Mouse (Mus musculus): ENCODE data around the gene Tmem262. TPM values are rescaled to one million over a fixed set of nuclear protein-coding genes. Genes with fewer than 3 reads are reported as not detected.

Gene Tmem262
- total RNA-seq, 2 experiments from 2014 or later: not detected

DNA sequence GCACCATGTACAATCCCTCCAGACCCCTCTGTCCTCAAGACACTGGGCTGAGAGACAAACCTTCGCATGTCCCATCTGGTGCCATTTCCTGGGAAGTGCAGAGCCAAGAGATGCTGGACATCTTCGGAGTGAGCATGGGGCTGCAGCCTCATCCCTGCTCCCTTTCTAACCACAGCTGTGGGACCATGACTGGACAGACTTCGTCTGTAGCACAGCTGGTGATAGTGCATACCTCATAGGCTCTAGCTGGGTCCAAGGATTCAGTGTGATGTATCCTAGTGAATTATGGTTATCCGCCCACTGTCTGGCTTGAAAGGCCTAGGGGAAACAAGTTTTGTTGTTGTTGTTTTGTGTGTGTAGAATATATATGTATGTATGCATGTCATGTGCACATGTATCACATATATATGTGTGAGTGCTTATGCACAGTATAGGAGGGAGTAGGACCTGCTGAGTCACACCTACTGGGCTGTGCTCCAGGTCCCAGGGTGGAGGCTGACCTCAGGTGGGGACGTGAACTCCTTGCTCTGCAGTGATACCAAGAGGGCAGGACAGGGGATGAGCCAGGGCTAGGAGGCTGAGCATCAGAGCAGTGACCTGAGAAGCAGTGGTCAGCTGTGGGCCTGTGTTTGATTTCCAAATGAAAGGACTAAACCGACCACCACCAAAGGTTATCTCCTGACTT is 22.5 kb downstream of the Tmem262 start:
- DNase-seq: no peak

DNA sequence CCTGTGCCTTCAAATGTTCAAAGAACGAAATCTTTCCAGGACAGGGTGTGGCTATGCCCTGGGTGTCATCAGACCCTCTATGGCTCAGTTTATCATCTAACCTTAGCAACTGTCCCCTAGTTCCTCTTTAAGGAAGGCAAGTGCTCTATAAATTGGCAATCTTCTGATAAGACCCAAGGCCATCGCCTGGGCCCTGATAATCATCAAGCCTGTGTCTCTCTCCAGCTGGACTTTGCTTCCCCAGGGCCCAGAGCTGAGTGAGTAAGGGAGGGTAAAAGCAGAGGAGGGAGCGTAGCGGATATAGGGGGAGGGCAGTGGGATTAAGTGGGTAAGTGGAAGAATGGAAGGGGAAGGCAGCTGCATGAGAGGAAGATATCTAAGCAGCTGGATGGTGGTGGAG is 24.6 kb downstream of the Tmem262 start:
- DNase-seq: no peak

DNA sequence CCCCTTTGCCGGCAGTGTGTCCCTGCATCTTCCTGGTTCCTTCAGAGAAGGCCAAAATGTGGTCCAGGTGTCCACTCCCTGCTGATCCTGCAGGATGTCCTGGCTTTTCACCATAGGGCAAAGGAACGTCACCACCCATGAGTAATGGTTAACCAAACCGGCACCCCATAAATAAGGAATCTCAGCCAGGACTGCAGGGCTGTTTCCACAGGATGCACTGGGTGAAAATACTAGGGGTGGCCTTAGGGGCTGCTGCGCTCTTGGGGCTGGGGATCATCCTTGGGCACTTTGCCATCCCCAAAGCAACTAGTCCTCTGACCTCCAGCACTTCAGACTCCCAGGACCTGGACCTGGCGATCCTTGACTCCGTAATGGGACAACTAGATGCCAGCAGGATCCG is 25.8 kb downstream of the Tmem262 start, which contains the start of gene Naaladl1:
TSS of gene Naaladl1 (plus strand) at position 197 of the 400 bp plus-strand sequence.
- no peak for DNase-seq

DNA sequence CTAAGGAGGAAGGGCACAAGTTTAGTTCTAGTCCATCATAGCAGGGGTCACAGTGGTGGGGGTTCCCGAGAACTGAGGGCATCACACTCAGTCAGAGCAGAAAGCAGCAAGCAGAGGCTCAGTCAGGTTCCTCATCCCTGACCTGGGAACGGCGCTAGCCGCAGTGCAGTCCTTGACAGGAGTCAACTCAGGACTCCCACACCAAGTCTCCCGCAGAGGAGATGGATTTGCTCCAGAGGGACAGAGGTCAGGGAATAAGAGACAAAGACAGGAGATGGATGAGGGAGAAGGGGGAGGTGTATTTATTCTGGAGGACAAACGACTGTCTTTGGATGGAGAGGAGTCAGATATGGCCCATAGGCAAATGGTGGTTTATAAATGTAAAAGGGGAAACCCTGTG is 33.3 kb downstream of the Tmem262 start:
- no peak for DNase-seq

DNA sequence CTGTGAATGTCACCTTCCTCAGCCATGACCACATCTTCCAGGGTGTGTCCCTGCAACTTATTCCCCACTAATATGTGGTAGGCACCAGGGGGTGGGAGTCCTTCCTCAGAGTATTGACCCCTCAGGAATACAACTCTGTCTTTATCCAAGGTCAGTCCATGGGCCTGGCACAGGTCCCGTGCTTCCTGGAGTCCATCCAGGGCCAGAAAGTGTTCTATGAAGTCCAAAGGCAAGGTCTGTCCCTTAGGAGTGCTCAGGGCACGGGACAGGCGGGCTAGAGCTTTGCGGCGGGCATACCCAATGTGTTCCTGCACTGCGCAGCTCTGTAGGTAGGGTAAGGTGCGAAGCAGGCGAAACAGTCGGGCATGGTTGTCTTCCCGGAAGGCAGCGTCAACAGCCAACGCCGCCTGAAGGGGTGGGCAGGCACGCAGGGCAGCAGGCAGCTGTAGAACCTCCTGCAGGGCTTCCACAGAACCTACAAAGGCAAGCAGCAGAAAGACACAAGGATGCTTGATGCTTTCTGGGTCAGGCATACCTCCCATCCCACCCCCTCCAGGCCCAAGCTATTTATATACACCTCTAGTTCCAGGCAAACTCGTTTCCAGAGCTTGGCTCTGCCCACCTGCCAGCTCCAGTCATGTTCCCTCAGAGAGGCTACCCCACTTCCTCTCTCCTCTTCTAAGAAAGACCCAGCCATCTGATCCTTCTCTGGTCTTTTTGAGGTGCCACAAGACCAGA is 36.4 kb downstream of the Tmem262 start:
- no peak for DNase-seq

DNA sequence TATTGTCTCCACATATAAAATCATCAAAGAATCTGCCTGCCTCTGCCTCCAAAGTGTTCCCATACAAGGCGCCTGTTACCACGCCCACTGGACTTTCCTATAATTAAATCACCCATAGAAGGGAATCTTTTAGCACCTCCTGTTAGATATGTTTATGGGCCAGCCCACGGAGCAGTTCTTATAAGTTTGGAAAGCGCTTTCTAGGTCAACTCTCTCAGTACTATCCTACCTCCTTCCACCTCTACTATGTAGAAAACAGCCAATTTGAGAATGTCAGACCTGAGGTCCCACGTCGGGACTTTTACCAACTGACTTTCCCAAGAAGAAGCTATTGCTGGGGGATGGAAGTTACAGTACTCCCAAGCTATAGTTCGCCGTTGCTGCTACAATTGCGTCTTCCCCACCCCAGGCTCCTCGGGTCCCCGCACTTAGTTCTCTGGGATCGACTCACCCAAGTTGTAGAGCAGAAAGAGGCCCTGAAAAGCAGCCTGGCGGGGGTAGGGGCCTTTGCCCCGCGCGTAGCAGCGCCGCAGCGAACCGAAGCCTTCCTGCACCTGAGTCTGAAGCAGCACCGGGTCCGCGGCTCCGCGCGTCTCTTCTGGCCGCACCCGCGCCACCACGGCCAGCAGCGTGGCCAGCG is 37.6 kb downstream of the Tmem262 start:
- DNase-seq: no peak

DNA sequence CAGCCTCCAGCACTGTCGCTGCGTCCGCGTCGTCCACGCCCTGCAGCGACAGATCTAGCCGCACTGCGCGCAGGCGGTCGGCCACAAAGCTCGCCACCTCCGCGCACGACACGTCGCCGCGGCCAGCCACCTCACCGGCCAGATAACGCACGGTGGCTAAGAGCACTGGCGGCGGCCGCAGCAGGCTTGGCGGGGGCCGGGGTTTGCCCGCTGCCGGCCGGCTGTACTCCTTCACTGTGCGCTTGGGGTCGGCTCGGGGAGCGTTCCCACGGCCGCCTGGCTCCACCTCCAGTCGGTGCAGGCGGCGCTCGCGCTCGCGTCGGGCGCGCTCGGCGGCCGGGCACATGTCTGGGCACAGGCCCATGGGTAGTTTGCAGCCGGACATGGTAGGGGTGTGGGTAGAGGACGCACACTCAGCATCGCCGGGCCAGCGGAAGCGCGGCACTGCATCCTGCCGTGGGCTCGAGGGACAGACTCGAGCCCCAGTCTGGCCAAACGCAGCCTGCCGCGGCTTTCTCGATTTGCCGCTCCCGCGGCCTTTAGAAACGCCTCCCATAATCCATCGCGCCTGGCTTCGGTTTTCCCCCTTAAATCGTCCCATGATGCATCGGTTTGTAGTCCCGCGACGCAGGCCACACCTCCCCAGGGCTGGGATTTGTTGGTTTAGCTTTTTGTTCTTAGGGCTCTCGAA is 38.3 kb downstream of the Tmem262 start, which contains the start of gene Sac3d1:
TSS of gene Sac3d1 (minus strand) at position 665 of the 691 bp plus-strand sequence.
- peak; percentile 84 for DNase-seq

DNA sequence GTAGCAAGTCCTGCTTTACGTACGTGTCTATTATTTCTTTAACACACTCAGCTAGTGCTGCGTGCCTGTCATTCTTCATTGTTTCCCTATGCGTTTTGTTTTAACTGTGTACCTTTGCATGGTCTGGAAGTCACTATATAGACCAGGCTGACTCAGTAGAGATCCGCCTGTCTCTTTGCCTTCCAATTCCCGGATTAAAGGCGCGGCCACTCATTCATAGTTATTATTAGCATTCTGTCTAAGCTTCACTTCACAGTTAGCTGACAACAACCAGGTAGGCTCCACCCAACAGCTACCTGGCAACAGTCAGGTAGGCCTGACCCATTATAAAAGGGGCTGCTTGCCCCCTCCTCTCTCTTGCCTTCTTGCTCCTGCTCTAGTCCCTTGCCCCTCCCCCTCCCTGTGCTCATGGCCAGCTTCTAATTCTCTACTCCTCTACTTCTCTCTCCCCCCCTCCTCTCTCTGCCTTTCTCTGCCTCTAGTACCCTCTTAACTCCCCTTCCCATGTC is 38.9 kb downstream of the Tmem262 start:
- DNase-seq: no peak

DNA sequence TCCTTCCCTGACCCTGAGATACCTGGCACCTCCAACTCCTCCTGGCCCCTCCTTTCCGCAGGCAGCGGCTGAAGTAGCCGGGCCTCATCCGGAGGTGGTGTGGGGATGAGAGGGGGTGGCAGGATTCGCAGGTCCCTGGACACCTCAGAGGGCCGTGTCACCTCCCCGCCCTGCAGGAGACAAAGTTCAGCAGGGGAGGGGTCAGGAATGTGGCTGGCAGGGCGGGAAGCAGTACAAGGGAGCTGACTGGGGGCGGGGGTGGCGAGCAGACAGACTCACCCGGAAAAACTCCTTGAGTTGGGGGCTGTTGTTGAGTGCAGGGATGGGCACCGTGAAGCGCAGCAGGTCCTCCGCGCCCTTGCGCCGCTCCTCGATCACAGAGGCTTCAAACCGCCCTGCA is 41.9 kb downstream of the Tmem262 start:
- no peak for DNase-seq

DNA sequence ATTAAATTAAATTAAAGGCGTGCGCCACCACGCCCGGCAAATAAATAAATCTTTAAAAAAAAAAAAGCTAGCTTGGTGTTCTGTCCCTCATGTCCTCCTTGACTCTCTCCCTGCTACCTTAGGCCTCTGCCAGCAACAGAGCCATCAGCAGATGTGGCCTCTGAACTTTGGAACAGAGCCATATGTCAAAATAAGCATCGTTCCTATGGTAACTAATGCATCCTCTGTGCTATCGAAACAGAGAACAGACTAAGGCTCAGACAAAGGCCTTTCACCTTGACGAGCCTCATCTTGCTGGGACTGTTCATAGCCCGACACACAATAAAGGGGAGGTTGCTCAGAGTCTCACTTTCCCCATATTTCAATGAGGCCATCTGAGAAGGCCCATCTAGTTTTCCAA is 43.5 kb downstream of the Tmem262 start:
- no peak for DNase-seq

DNA sequence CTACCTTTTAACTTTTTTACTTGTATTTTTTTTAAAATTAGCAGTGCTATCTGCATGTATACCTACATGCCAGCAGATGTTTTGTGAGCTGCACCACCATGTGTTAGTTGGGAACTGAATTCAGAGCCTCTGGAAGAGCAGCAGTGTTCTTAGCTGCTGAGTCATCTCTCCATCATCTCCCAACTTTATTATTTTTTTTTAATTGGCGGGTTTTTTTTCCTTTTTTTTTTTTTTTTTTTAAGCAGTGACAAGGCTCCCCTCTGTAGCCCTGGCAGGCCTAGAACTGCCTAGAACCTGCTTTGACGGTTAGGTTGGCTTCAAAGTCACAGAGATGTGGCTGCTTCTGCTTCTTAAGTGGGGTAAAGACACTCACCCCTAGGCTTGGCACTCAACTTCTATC is 45.1 kb downstream of the Tmem262 start:
- DNase-seq: no peak

DNA sequence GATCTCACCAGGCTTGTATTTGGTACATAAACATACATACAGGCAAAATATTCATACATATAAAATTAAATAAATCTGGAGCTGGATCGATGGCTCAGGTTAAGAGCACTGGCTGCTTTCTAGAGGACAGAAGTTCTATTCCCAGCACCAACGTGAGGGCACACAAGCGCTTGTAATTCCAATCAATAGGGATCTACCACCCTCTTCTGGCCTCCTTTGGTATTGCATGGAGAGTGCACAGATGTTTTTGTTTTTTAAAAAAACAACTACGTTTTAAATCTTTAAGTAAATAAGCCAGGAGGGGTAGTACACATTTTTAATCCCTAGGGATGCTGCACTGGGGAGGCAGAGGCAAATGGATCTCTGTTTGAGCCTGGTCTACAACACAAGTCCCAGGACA is 46.5 kb downstream of the Tmem262 start:
- no peak for DNase-seq

DNA sequence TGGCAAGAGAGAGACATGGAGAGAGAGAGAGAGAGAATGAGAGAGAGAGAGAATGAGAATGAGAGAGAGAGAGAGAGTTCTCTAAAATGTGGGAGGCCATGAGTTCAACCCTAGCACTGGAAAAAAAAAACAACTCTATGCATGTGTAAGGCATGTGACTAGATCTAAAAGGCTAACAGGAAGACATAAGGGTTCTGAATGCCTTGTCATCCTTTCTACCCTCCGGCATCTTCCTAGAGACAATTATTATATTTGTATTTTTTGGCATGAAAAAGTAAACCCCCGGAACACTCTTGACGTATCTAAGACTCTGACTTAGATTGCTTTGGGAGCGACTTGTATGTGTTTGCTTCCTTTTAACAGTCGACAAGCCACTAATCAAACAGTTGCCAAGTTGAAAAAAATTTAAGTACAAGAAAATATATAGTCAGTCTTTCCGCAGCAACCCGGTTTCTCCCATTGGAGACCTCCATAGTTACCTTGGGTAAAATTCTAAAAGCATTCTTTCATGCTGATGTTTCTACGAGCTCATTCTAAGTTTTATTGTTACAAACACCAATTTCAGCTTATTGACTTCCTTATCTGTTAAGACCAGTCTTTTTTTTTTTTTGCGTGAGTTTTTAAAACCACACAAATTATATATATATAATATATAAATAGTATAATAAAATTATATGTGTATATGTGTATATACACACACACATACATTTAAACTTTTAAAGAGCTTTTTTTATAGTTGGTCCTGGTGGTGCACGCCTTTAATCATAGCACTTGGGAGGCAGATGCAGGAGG is 47.2 kb downstream of the Tmem262 start:
- DNase-seq: no peak

DNA sequence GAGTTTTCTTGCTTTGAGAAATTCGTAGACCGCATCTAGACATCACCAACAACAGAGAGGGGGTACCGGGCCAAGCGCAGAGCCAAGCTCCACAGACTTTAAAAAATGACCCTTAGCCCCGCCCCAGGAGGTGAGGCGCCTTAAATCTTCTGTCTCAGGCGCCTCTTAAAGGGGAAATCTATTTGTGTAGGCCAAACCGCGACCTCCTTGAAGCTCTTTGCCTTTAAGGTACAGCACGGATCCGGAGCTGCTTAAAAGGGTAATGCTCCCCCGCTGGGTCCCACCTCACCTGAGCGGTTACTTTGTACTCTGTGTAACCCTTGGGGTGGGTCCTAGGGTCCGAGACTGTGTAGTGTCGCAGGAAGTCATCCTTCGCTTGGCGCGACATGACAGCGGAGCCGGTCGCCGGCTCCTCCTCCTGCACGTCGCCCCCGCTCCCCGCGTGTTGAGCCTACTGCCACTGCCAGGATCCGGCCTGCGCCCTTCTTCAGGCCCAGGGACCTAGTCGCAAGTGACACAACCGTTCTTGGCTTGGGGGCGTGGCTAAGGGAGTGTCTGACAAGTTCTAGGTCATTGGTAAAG is 48.0 kb downstream of the Tmem262 start, which contains the start of gene Snx15:
TSS of gene Snx15 (minus strand) at position 545 of the 582 bp plus-strand sequence.
- DNase-seq: peak; percentile 93

Small RNAs within 50 kb of the gene (microRNA-seq; reads per million reads assigned to microRNA genes)
- gene Mir6988 (ENCODE audit: borderline replicate concordance in 2 of 2): 0 to 0.74 reads per million in 2 experiments

Other genes starting within 250 kb of the Tmem262 start
- gene Frmd8, start 204.8 kb upstream of the Tmem262 start, total RNA-seq (2021): 1 to 10 TPM; 3.7 to 6.4 TPM
- 1 to 10 TPM in 1 of 2 experiments, under 1 TPM in 1; 0.59 to 1.3 TPM for gene Slc25a45, start 202.2 kb upstream of the Tmem262 start, total RNA-seq (2021)
- under 1 TPM; 0.15 to 0.35 TPM for gene Tigd3, start 185.9 kb upstream of the Tmem262 start, total RNA-seq (2021)
- 10 to 100 TPM; 80.6 to 83.5 TPM for gene Dpf2, start 167.0 kb upstream of the Tmem262 start, total RNA-seq (2021)
- 10 to 100 TPM; 12.0 to 13.0 TPM for gene Cdc42ep2, start 155.2 kb upstream of the Tmem262 start, total RNA-seq (2021)
- gene Pola2, start 115.8 kb upstream of the Tmem262 start, total RNA-seq (2021): 10 to 100 TPM in 1 of 2 experiments, 1 to 10 TPM in 1; 9.2 to 10.8 TPM
- gene Slc22a20, start 93.9 kb upstream of the Tmem262 start, total RNA-seq (2021): not detected
- 10 to 100 TPM; 76.8 to 81.5 TPM for gene Capn1, start 64.1 kb upstream of the Tmem262 start, total RNA-seq (2021)
- 10 to 100 TPM; 15.2 to 16.2 TPM for gene Syvn1, start 33.5 kb upstream of the Tmem262 start, total RNA-seq (2021)
- 10 to 100 TPM; 27.2 to 29.2 TPM for gene Mrpl49, start 22.2 kb upstream of the Tmem262 start, total RNA-seq (2021)
- 100 to 1,000 TPM; 317 to 352 TPM for gene Fau, start 22.2 kb upstream of the Tmem262 start, total RNA-seq (2021)
- gene Znhit2, start 18.8 kb upstream of the Tmem262 start, total RNA-seq (2021): 1 to 10 TPM; 6.8 to 7.7 TPM
- gene Tm7sf2, start 11.7 kb upstream of the Tmem262 start, total RNA-seq (2021): 1 to 10 TPM; 4.2 to 6.9 TPM
- gene Vps51, start 2.8 kb upstream of the Tmem262 start, total RNA-seq (2021): 10 to 100 TPM; 18.0 to 19.1 TPM
- not detected for gene Gm28374, start 2.2 kb downstream of the Tmem262 start, total RNA-seq (2021)
- gene Zfpl1, start 4.9 kb downstream of the Tmem262 start, total RNA-seq (2021): 10 to 100 TPM; 10.6 to 10.7 TPM
- under 1 TPM; 0.23 to 0.67 TPM for gene Cdca5, start 5.0 kb downstream of the Tmem262 start, total RNA-seq (2021)
- gene AC131692.1, start 14.4 kb downstream of the Tmem262 start, total RNA-seq (2021): not detected
- not detected for gene Naaladl1, start 25.7 kb downstream of the Tmem262 start, total RNA-seq (2021)
- gene Sac3d1, start 38.6 kb downstream of the Tmem262 start, total RNA-seq (2021): 10 to 100 TPM in 1 of 2 experiments, 1 to 10 TPM in 1; 8.8 to 10.3 TPM
- gene Snx15, start 48.3 kb downstream of the Tmem262 start, total RNA-seq (2021): 10 to 100 TPM in 1 of 2 experiments, 1 to 10 TPM in 1; 8.7 to 12.4 TPM
- under 1 TPM; 0.19 to 0.72 TPM for gene Batf2, start 61.0 kb downstream of the Tmem262 start, total RNA-seq (2021)
- gene Arl2, start 61.5 kb downstream of the Tmem262 start, total RNA-seq (2021): 10 to 100 TPM; 53.8 to 59.2 TPM
- not detected for gene Majin, start 104.4 kb downstream of the Tmem262 start, total RNA-seq (2021)
- gene Gpha2, start 146.3 kb downstream of the Tmem262 start, total RNA-seq (2021): not detected
- 10 to 100 TPM; 28.8 to 32.5 TPM for gene Ppp2r5b, start 155.8 kb downstream of the Tmem262 start, total RNA-seq (2021)
- 10 to 100 TPM; 15.3 to 16.7 TPM for gene Atg2a, start 161.6 kb downstream of the Tmem262 start, total RNA-seq (2021)
- 10 to 100 TPM; 33.1 to 34.3 TPM for gene Ehd1, start 196.7 kb downstream of the Tmem262 start, total RNA-seq (2021)
- gene Cdc42bpg, start 226.4 kb downstream of the Tmem262 start, total RNA-seq (2021): 1 to 10 TPM; 4.0 to 5.1 TPM

Measured in gastrocnemius, postnatal 25 days (tissue).